Mouse (Mus musculus) c-Kit-positive CD71-positive TER-119-negative erythroid progenitor cells, embryonic 14.5 days (primary cell): ENCODE data around the gene Ttc26.
A peak's percentile ranks its signal among the peaks of the same experiment; 100 is the strongest.
"Not testable (repeated sequence)": the region's sequence is repeated elsewhere in the genome, so short reads cannot be mapped to it uniquely, and the experiment has no call there.

Experiments used
- DNase-seq: peaks from one replicate; pipeline ENCODE4 v3.0.0-alpha.2; 2013; ENCODE audit warnings: low read depth

Ttc26 gene

GRCm38 (mm10) chr6:38356661-38357433 lies 24.4 kb upstream of the Ttc26 start:
- not testable (repeated sequence) for DNase-seq

GRCm38 (mm10) chr6:38357603-38358252 lies 23.5 kb upstream of the Ttc26 start:
- DNase-seq, result no peak

- no peak for DNase-seq
Observed at GRCm38 (mm10) chr6:38358253-38359027, 22.8 kb upstream of the Ttc26 start.

GRCm38 (mm10) chr6:38359044-38359735 lies 22.1 kb upstream of the Ttc26 start:
- DNase-seq, result not testable (repeated sequence)

GRCm38 (mm10) chr6:38359736-38360499 lies 21.4 kb upstream of the Ttc26 start:
- no peak for DNase-seq

- no peak for DNase-seq
Observed at GRCm38 (mm10) chr6:38361065-38361464, 20.2 kb upstream of the Ttc26 start.

- no peak for DNase-seq
Observed at GRCm38 (mm10) chr6:38361937-38362336, 19.3 kb upstream of the Ttc26 start.

- DNase-seq, result no peak
Observed at GRCm38 (mm10) chr6:38363370-38363769, 17.9 kb upstream of the Ttc26 start.

- no peak for DNase-seq
Observed at GRCm38 (mm10) chr6:38364121-38364520, 17.1 kb upstream of the Ttc26 start.

- no peak for DNase-seq
Observed at GRCm38 (mm10) chr6:38369945-38370344, 11.3 kb upstream of the Ttc26 start.

GRCm38 (mm10) chr6:38374271-38374670 lies 7.0 kb upstream of the Ttc26 start:
- no peak for DNase-seq

GRCm38 (mm10) chr6:38380764-38381128 lies 523 bp upstream of the Ttc26 start:
- no peak for DNase-seq

- DNase-seq, result peak; percentile 37
Observed at GRCm38 (mm10) chr6:38389671-38390070, 8.4 kb downstream of the Ttc26 start.

GRCm38 (mm10) chr6:38432457-38432856 lies 51.2 kb downstream of the Ttc26 start:
- not testable (repeated sequence) for DNase-seq

GRCm38 (mm10) chr6:38433261-38434033 lies 52.2 kb downstream of the Ttc26 start, which contains the start of gene Ubn2:
Gene Ubn2, plus strand, starts transcription at chr6:38433950.
- DNase-seq, result peak; percentile 98

- peak; percentile 58 for DNase-seq
Observed at GRCm38 (mm10) chr6:38434055-38435023, 53.1 kb downstream of the Ttc26 start.

- peak; percentile 74 for DNase-seq
Observed at GRCm38 (mm10) chr6:38443842-38444241, 62.6 kb downstream of the Ttc26 start.

GRCm38 (mm10) chr6:38448295-38448694 lies 67.0 kb downstream of the Ttc26 start:
- DNase-seq, result no peak

GRCm38 (mm10) chr6:38453049-38453448 lies 71.8 kb downstream of the Ttc26 start:
- no peak for DNase-seq
